Mouse (Mus musculus): ENCODE measurements around the gene Ssh1. TPM values are rescaled to one million over a fixed set of nuclear protein-coding genes. Genes with fewer than 3 reads are reported as not detected.
A peak's percentile ranks its signal among the peaks of the same experiment; 100 is the strongest.

Ssh1 gene
- polyA plus RNA-seq, 1 experiment from 2014 or later = 15.1 TPM

DNA sequence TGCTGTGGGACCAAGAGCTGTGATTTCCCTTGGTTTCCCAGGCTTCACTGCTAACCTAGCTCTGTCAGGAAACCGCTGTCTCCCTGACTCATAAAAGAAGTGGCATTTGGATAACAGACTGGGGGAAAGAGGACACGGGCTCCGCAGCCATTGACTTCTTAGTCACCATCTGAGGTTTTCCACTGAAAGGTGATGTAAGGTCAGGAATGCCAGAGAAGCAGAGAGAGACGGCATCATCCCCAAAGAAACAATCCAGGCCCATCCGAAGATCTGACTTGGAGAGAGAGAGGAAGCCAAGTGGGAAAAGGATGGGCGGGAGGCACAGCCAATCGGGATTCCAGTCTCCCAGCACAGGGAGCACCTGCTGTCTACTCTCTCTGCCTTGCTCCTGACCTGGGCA is 2.6 kb downstream of the Ssh1 start:
- H3K27me3 ChIP-seq (replicated peaks) = no peaks in the 10 kb centered on the region
- 77% methylated on average over 7 of the region's 7 CpGs for WGBS
- H3K36me3 ChIP-seq (replicated peaks) = no peaks in the 10 kb centered on the region; the same call in 1 of the 2 replicates
- H3K4me3 ChIP-seq = no peak overlapping the region
- peaks cover 46% of the 10 kb centered on the region for H3K4me1 ChIP-seq
- no peak overlapping the region for H3K27ac ChIP-seq
- H3K9ac ChIP-seq = no peak overlapping the region
- ATAC-seq (replicated peaks) = no peak
- H3K4me2 ChIP-seq = peak overlapping the region; percentile 92; the same call in 1 of the 2 replicates
- H3K9me3 ChIP-seq = no peaks in the 10 kb centered on the region

DNA sequence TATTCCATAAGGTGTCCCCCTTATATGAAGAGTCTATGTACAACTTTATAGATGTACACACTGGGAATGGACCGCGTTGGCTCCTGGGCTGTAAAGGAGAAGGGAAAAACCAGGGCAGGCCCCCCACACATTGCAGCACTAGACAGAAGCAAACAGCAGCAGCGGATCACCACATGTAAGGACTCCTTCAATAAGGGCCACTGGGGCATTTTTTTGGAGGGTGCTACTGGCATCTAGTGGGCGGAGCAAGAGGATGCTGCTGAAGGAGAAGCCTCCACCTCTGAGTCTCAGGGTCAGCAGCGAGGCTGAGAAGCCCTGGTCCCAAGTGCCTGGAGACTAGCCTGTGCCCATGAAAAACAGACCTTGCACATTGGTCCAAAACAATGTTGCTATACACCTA is 3.1 kb downstream of the Ssh1 start:
- no peaks in the 10 kb centered on the region for H3K27me3 ChIP-seq (replicated peaks)
- 86% methylated on average over 5 of the region's 5 CpGs for WGBS
- ATAC-seq (replicated peaks) = no peak
- H3K27ac ChIP-seq = no peak overlapping the region
- H3K9me3 ChIP-seq = no peaks in the 10 kb centered on the region
- no peak overlapping the region for H3K9ac ChIP-seq
- no peak overlapping the region for H3K4me3 ChIP-seq
- H3K4me2 ChIP-seq = no peak overlapping the region
- no peaks in the 10 kb centered on the region; the same call in 1 of the 2 replicates for H3K36me3 ChIP-seq (replicated peaks)
- peaks cover 46% of the 10 kb centered on the region for H3K4me1 ChIP-seq

DNA sequence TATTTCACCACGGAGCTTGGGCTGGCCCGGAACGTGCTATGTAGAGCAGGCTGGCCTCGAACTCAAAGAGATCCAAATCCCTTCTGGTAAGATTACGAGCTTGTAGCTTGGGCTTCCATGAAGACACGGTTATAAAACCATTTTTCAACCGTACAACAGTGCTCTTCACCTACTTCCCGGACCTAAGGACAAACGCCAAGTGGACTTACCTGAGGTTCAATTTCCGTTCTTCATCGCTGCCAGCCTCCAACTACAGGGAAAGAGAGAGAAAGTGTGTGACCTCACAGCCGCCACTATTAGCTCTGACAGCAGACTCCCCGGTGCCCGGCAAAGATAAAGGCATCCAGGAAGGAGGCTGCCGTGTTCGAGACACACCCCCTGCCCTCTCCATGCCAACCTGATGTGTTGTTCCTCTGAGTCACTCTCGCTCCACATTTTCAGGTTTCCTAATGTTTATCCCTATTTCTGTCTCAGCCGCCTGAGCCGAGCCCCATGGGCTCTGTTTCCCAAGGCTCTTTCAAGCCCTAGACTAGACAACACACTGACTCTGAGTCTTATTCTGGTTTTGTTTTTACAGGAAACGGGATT is 4.2 kb downstream of the Ssh1 start:
- Histone ChIP-seq H3K4me1 (peaks cover 43% of the 10 kb centered on the region), H3K27ac (no peak overlapping the region), H3K27me3 (replicated peaks) (no peaks in the 10 kb centered on the region), H3K36me3 (replicated peaks) (no peaks in the 10 kb centered on the region; the same call in 1 of the 2 replicates), H3K9me3 (no peaks in the 10 kb centered on the region), H3K4me3 (no peak overlapping the region), H3K4me2 (no peak overlapping the region), H3K9ac (no peak overlapping the region)
- WGBS = 88% methylated on average over 20 of the region's 20 CpGs
- no peak for ATAC-seq (replicated peaks)

DNA sequence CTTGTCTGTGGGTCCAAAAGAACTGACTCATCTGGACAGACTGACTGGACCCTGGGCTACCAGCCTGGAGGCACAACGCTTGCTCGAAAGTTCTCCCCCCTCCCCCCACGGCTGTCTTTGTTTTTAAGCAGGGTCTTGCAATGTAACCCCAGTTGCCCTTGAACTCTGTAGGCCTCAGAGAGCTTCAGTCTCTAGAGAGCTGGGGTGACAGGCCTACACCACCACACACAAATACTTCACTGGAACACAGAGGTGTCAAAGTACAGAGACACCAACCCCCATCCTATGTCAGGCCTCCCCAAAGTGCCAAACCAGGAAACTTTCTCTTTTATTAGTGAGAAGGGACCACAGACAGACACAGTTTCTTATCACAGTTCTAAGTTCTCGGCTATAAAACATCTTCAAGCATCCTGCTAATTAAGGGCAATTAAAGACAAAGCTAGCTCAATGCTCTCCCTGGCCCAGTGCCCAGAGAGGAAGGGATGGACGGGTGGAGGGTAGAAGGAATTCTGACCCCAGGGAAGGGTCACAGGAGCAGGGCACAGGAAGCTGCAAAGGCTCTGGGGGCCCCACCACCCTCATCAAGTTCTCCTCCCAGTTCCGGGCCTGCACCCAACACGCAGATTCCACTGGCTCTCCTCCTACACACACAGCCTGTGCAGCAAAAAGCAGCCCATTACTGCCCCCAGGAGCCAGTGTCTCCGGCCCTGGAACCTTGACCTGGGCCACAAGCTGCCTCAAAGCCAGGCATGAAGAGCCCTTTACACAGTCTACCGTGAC is 7.3 kb downstream of the Ssh1 start:
- 64% methylated on average over 9 of the region's 9 CpGs for WGBS
- peaks cover 22% of the 10 kb centered on the region for H3K4me1 ChIP-seq
- H3K4me3 ChIP-seq = no peak overlapping the region
- no peaks in the 10 kb centered on the region for H3K27me3 ChIP-seq (replicated peaks)
- no peak for ATAC-seq (replicated peaks)
- H3K36me3 ChIP-seq (replicated peaks) = no peaks in the 10 kb centered on the region; the same call in 1 of the 2 replicates
- no peak overlapping the region for H3K27ac ChIP-seq
- H3K9me3 ChIP-seq = no peaks in the 10 kb centered on the region
- H3K4me2 ChIP-seq = no peak overlapping the region
- H3K9ac ChIP-seq = no peak overlapping the region

DNA sequence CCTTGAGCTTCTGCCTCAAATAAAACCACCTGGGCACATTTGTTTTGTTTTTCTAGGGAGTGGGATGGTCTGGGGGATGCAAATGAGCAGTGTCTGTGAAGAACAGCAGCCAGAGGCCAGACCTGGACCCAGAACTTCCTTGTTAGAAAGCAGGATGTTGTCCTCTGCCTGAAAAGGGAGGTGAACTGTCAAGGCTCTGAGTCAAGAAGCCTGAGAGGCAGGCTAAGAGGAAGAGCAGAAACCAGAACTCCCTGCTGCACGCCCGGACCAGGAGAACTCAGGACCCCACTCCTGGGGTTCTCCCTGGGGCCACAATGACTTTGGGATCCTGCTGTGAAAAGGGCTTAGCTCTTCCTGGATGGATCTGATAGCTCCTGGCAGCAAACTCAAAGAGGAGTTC is 8.0 kb downstream of the Ssh1 start:
- no peaks in the 10 kb centered on the region; the same call in 1 of the 2 replicates for H3K36me3 ChIP-seq (replicated peaks)
- no peak overlapping the region for H3K9ac ChIP-seq
- ATAC-seq (replicated peaks) = no peak
- H3K27me3 ChIP-seq (replicated peaks) = no peaks in the 10 kb centered on the region
- whole genome bisulfite sequencing = 71% methylated on average over 2 of the region's 2 CpGs
- no peak overlapping the region for H3K27ac ChIP-seq
- H3K4me2 ChIP-seq = no peak overlapping the region
- no peaks in the 10 kb centered on the region for H3K9me3 ChIP-seq
- H3K4me1 ChIP-seq = peaks cover 15% of the 10 kb centered on the region; the same call in 1 of the 2 replicates
- H3K4me3 ChIP-seq = no peak overlapping the region

DNA sequence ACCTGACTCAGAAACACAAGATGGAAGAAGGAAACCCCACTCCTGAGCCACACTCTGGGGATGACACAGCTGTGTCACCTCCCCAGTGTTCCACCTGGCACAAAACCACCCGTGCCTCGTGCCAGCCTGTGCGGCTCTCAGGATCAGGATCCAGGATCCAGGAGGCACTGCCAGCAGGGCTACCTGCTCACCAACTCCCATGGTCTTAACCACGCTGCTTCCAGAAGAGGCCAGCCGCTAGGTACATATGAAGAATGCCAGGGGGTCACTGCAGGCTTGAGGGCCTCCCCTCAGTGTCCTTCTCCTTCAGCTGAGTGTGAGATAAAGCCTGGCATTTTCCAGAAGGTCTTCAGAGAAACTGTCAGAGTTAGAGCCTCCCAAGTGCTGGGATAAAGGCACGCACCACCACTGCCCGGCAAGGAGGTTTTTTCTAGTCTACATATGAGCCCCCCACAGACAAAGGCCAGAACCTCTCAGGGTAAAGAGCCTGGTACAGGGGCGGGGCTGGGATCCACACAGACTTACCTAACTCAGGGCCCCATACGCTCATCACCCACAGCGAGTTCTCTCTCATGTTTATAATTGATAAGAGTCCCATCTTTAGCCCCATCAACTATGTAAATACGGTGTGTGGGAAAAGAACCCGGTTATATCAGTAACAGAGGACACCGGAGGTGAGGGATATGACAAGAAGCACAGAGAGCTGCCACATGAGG is 9.5 kb downstream of the Ssh1 start:
- H3K9me3 ChIP-seq = no peaks in the 10 kb centered on the region
- H3K27ac ChIP-seq = no peak overlapping the region
- H3K9ac ChIP-seq = no peak overlapping the region
- no peak for ATAC-seq (replicated peaks)
- WGBS = 89% methylated on average over 13 of the region's 13 CpGs
- H3K4me3 ChIP-seq = no peak overlapping the region
- H3K36me3 ChIP-seq (replicated peaks) = no peaks in the 10 kb centered on the region; the same call in 1 of the 2 replicates
- no peaks in the 10 kb centered on the region for H3K27me3 ChIP-seq (replicated peaks)
- H3K4me1 ChIP-seq = peaks cover 7% of the 10 kb centered on the region; the same call in 1 of the 2 replicates
- H3K4me2 ChIP-seq = no peak overlapping the region

DNA sequence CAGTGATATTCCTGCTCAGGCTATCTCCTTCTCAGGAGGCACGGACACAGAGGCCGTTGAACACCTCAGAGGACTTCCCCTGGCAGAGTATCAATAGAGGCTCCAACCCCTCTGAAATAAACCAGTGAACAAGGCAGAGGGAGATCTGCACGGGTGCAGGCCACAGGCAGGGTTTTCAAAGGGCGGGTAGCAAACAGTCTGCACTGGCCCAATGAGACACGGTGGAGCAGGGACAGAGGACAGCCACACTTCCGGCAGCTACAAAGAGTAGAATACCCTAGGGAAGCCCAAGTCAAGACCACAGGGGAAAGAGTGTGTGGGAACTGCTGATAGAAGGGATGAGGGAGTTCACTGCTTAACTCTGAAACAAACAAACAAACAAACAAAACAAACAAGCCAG is 10.2 kb downstream of the Ssh1 start:
- Histone ChIP-seq H3K36me3 (replicated peaks) (no peaks in the 10 kb centered on the region), H3K27me3 (replicated peaks) (no peaks in the 10 kb centered on the region), H3K9ac (no peak overlapping the region), H3K4me1 (peaks cover 3% of the 10 kb centered on the region; the same call in 1 of the 2 replicates), H3K4me2 (no peak overlapping the region), H3K9me3 (no peaks in the 10 kb centered on the region), H3K4me3 (no peak overlapping the region), H3K27ac (no peak overlapping the region)
- no peak for ATAC-seq (replicated peaks)
- 68% methylated on average over 6 of the region's 6 CpGs for WGBS

DNA sequence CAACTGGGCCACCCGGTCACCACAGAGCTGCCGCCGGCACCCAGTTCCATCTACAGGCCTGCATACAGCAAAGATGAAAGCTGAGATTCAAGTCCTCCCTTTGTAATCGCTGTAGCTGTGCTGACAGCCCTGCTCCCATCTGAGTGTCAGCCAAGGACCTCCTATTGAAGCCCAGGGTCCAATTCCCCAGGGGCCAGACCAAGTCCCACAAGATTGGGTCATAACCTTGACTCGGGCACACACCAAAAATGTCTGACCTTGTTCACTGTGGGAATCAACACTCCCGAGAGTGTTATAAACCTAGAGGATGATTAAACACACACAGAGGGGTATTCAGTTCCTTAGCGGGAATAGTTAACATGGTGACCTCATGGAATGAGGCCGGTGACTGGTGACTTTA is 11.9 kb downstream of the Ssh1 start:
- WGBS = 83% methylated on average over 8 of the region's 8 CpGs
- Histone ChIP-seq H3K4me1 (peaks cover 3% of the 10 kb centered on the region; the same call in 1 of the 2 replicates), H3K4me2 (no peak overlapping the region), H3K27ac (no peak overlapping the region), H3K36me3 (replicated peaks) (no peaks in the 10 kb centered on the region), H3K9ac (no peak overlapping the region), H3K4me3 (no peak overlapping the region), H3K9me3 (no peaks in the 10 kb centered on the region), H3K27me3 (replicated peaks) (no peaks in the 10 kb centered on the region)
- no peak for ATAC-seq (replicated peaks)

DNA sequence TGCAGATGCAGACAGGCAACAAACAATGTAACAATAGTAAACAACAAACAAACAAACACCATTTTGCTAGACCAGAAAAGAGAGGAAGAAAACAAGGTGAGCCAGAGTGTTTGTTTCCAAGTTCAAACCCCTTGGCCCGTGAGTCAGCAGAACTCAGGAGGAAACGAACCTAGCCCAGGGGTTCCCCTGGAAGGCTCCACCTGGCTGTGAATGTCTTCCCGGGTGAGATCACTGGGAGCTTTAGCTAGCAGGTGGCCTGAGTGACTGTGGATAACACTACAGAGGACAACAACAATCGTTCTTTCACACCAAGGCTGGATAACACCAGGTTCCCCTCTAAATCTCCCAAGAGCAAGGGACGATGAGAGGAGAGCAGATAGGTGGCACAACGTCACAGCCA is 12.5 kb downstream of the Ssh1 start:
- no peaks in the 10 kb centered on the region for H3K9me3 ChIP-seq
- no peak overlapping the region for H3K4me2 ChIP-seq
- no peaks in the 10 kb centered on the region for H3K27me3 ChIP-seq (replicated peaks)
- no peaks in the 10 kb centered on the region for H3K36me3 ChIP-seq (replicated peaks)
- no peak overlapping the region for H3K4me3 ChIP-seq
- 90% methylated on average over 6 of the region's 6 CpGs for WGBS
- no peak for ATAC-seq (replicated peaks)
- no peak overlapping the region for H3K27ac ChIP-seq
- H3K4me1 ChIP-seq = no peaks in the 10 kb centered on the region; the same call in 1 of the 2 replicates
- H3K9ac ChIP-seq = no peak overlapping the region

DNA sequence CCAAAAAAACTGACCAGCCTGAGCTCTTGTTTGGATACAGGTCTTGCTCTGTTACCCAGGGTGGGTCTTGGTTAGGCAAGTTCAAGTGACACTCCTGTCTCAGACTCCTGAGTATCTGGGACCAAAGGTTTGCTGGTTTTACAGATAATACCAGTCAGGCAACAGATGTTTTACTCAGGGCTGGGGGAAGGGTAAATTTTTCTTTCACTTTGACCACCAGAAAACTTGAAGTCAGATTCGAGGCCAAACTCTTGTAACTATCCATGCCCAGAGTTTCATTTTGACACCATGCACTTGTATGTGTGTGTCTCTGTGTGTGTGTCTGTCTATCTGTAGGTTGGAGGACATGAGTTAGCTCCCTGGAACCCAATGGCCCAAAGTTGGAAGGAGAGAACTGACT is 13.2 kb downstream of the Ssh1 start:
- WGBS = 92% methylated on average over 1 of the region's 1 CpGs
- Histone ChIP-seq H3K4me3 (no peak overlapping the region), H3K27me3 (replicated peaks) (no peaks in the 10 kb centered on the region)

DNA sequence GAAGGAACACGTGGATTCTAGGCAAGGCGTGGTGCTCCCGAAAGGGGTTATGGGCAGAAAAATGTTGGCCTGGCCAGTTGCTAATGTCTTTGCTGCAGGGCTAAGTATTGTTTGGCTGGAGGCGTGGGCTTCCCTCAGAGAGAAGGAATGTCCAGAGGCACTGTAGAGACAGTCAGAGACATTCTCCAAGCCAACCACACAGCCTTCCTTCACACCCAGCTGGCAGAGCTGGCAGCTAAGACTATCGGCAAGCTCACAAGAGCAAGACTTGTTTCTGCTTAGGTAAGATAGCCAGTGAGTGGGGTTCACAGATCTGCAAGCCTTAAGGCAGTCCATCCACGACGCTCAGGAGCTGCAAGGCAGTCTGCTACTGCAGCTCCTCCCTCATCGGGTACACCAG is 16.4 kb downstream of the Ssh1 start:
- H3K36me3 ChIP-seq (replicated peaks) = no peaks in the 10 kb centered on the region
- WGBS = 88% methylated on average over 8 of the region's 8 CpGs
- H3K9me3 ChIP-seq = no peaks in the 10 kb centered on the region
- H3K27me3 ChIP-seq (replicated peaks) = no peaks in the 10 kb centered on the region
- H3K4me1 ChIP-seq = peaks cover 33% of the 10 kb centered on the region
- H3K4me3 ChIP-seq = no peak overlapping the region
- H3K27ac ChIP-seq = no peak overlapping the region
- H3K9ac ChIP-seq = no peak overlapping the region
- H3K4me2 ChIP-seq = no peak overlapping the region
- ATAC-seq (replicated peaks) = no peak

More for the DNA sequence above, 13.2 kb downstream of the Ssh1 start:
- no peak for ATAC-seq (replicated peaks)
- H3K4me2 ChIP-seq = no peak overlapping the region
- no peaks in the 10 kb centered on the region for H3K9me3 ChIP-seq
- peaks cover 5% of the 10 kb centered on the region for H3K4me1 ChIP-seq
- H3K36me3 ChIP-seq (replicated peaks) = no peaks in the 10 kb centered on the region
- no peak overlapping the region for H3K9ac ChIP-seq
- H3K27ac ChIP-seq = no peak overlapping the region

DNA sequence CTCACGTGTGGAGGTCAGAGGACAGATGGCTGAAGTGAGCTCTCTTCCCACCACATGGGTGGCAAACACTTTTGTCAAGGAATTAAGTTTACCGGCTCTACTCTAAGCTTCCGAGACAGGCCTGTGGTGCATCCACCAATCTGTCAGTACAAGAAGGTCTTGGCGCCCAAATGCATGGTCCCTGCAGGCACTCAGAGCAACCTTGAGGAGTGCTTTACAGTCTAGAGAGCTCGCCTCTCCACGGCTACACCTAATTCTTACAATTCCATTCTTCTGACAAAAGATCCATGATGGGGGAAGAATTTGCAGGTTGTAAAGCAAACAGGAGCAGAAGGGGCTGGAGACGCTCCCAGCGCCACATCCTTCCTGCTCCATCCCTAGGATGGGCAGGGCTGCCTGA is 17.1 kb downstream of the Ssh1 start:
- 85% methylated on average over 8 of the region's 8 CpGs for WGBS
- Histone ChIP-seq H3K4me3 (no peak overlapping the region), H3K36me3 (replicated peaks) (no peaks in the 10 kb centered on the region), H3K4me1 (peaks cover 35% of the 10 kb centered on the region), H3K27ac (no peak overlapping the region), H3K4me2 (no peak overlapping the region), H3K9me3 (no peaks in the 10 kb centered on the region), H3K27me3 (replicated peaks) (no peaks in the 10 kb centered on the region), H3K9ac (no peak overlapping the region)
- no peak for ATAC-seq (replicated peaks)
